Mouse (Mus musculus) heart, postnatal 0 days (tissue): ENCODE data around the gene Wnt1.

Experiments used
- CTCF ChIP-seq: IDR thresholded peaks from 2 replicates; pipeline ENCODE4 v1.5.1; 2016; ENCODE audit warnings: antibody characterized with exemption, control low read depth, low read depth
- EP300 ChIP-seq: IDR thresholded peaks from 2 replicates; pipeline ENCODE4 v1.6.1; 2016; ENCODE audit warnings: antibody characterized with exemption, low read depth

DNA sequence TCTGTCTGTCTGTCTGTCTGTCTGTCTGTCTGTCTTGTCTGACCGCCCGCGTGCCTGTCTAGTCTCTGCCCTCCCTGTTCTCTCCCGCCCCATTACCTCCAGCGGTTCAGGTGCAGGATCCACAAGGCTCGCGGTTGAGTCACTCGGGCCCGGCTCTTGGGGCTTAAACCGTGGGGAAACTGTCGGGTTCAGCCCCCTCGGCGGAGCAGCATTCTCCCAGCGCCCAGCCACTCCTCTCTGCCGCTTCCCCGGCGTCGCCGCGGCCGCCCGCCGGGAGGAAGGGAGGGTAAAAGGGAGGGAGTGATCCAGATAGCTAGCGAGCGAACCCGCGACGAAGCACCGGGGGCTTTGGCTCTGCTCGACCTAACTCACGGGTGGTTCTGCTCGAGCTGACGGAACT, 11.9 kb upstream of the Wnt1 start, which contains the start of gene Wnt10b:
- no peak for TF ChIP-seq CTCF
- no peak for TF ChIP-seq EP300
